Mouse (Mus musculus) megakaryocyte-erythroid progenitor cell, adult 5-6 weeks (primary cell): ENCODE results near the gene Stox2. TPM values are rescaled to one million over a fixed set of nuclear protein-coding genes. Genes with fewer than 3 reads are reported as not detected.

Experiments
- ATAC-seq: replicated peaks from 2 replicates; pipeline ENCODE4 v1.8.0; 2016; ENCODE audit warnings: mild to moderate bottlenecking, inconsistent platforms; ENCODE audit not compliant: severe bottlenecking, poor library complexity, low FRiP score, low TSS enrichment
- total RNA-seq, 2 experiments: library from RNA; stranded (forward) in 1 of 2; stranded (reverse) in 1 of 2; fragments of 200-1000, 215-1000 nt in 1 of 2; fragments of >200 nt in 1 of 2; fragmentation: Nextera tagmentation in 1 of 2; gene quantifications; 2 replicates each; pipeline ENCODE4 v1.2.3; 2014 to 2017

The Stox2 gene
- total RNA-seq, 2 experiments from 2014 or later: not detected

DNA sequence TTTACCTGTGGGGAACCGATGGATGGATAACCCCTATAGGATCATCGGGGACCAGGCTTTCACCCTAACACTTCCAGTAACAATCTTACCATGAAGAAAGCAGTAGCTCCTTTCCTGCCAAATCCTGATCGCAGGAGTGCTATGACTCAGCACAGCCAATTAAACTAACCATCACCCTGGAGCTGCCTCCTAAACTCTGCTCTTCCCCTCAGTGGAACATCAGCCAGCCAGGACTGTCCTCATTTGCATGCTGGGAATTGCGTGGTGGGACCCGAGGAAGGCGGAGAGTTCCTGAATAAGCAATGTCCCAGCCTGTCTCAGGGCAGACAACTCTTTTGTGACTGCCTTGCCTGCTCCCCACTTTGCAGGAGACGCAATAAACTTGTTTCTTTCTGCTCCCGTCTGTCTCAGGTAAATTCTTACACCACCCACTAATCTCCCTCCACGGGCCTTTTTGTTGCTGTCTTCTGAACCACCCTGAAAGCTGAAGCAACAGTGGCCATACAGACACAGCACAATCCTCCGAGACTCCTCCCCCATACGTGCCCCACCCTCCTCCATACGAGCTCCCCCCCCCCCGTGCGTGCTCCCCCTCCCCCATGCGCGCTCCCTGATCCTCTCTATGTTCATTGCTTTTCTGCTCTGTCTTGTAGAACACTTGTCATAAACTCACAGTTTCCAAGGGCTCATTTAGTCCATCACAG is 121.9 kb downstream of the Stox2 start:
- no peak for ATAC-seq

DNA sequence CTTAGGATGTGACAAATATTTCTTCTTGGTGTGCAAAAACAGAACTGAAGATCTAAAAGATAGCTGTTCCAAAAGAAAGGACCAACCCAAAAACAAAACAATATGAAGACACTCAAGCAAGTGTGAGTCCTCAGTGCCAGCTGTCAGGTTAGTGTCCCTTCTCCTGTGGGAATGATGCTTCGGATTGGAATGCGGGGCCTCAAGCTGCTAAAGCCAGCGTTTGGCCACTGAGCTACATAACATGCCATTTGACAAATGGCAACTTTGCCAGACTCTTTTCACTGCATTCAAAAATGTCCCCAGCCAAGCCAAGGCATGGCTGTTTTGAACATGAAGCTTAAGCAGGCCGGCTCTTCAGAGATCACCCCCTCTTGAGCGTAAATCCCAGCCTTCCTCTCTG is 124.9 kb downstream of the Stox2 start:
- no peak for ATAC-seq

DNA sequence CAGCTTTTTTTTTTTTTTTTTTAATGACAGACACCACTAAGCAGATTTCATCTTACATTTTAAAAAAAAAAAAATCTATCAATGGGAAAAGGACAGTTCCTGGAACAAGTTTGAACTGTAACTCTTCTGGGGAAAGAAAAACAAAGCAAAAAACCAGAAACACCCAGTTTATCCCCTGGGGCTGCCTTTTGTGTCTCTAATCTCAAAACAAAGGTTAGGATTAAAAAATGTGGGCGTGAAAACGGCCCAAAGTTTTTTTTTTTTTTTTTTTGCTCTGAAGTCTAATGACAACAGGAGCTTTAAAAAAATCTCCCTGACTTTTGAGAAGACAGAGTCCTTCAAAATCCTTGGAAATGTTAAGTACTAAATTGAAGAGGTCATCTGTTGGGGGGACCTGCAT is 125.5 kb downstream of the Stox2 start:
- no peak for ATAC-seq

DNA sequence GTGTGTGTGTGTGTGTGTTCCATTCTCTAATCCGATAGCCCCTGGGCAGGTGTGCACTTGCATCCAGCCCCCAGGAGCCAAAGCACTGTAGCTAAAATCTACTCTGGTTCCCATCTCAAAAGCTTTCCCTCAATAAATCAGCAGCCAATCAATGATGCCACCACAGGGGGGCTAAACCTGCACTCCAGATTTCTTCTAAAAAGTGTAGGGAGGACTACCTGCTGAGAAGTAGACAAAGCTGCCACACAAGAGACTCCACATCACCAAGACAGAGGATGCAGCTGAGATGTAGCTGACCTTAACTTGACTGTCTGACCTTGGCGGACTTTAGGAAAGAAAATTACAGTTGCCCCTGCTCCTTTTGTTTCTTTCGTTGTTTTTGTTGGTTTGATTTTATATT is 127.7 kb downstream of the Stox2 start:
- no peak for ATAC-seq

DNA sequence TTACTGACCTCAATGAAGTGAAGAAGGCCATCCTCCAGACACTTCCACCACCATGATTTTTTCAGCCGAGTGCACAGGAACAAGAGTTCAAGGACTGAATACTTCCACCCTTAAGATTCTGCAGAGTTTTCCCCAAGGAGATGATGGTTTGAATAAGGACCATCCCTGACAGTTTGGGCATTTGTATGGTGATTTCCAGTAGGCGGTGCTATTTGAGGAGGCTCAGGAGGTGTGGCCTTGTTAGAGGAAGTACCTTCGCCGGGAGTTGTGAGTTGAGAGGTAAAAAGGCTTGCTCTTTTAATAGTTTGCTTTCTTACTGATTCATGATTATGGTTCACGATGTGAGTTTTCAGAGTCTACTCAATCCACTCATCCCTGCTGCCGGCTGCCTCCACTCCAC is 138.0 kb downstream of the Stox2 start:
- ATAC-seq: no peak

DNA sequence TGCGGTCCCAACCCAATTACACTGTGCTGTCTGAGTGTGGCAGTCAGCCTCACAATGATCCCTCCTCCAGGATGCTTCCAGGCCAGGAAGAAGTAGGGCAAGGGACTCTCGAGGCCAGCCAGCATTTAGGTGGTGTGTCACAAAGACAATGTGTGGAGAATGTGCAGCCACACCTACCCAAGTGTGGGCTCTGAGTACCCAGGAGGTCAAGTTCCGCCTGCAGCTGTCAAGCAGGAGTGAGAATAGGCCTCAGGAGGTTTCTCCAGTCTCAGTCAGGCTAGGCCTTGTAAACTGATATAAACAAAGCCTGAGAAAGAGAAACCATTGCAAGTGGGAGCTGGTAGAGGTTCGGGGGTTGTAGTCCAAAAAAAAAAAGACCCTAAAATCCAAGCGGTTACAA is 139.8 kb downstream of the Stox2 start:
- ATAC-seq: no peak

DNA sequence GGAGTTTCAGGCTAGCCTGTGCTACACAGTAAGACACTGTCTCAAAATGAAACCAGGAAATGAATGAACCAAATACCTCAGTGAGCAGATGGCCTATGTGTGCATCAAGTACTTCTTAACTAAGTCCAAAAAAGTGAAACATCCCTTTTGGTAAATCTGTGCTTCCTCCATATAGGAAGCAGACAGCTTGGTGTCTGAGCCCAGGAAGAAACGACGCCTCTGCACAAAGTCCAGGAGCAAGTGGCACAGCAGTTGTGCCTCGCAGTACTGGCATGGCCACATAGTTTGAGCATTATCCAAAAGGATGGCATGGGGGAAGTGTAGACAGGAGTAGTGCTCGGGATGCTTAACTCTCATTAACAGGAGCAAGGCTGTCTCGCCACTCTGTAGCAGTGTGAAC is 140.3 kb downstream of the Stox2 start:
- no peak for ATAC-seq

DNA sequence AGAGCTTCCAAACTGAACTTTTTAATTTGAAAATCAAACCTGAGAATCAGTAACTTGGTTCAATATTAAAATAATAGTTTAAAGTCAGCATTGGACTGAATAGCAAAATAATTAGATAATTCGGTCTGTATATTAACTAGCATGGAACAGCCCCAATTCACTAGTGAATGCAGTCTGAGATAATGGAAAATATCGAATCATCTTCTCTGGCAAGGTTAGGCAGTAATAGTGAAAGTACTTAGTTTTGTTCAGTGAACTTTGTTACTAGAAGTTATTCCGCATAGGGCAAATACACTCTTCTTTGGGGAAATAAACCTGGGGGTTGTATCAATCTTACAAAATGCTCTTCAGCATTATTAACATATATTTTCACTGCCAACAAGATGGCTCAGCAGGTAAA is 147.7 kb downstream of the Stox2 start:
- ATAC-seq: no peak

DNA sequence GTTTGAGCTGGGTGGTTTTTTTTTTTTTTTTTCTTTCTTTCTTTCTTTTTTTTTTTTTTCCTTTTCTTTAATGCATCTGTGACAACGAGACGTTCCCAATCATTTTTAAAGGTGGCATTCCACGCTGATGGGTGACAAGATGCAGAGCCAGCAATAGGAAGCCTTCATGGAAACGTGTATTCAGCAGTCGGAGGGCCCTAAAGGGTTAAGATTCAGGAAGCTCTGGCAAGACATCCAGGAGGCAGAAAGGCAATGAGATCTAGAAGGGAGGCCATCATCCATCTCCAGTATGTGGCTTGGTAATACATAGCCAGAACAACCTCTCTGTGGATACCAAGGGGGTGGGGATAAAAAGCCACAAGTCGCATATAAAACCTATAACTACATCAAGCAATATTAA is 156.5 kb downstream of the Stox2 start:
- ATAC-seq: no peak

DNA sequence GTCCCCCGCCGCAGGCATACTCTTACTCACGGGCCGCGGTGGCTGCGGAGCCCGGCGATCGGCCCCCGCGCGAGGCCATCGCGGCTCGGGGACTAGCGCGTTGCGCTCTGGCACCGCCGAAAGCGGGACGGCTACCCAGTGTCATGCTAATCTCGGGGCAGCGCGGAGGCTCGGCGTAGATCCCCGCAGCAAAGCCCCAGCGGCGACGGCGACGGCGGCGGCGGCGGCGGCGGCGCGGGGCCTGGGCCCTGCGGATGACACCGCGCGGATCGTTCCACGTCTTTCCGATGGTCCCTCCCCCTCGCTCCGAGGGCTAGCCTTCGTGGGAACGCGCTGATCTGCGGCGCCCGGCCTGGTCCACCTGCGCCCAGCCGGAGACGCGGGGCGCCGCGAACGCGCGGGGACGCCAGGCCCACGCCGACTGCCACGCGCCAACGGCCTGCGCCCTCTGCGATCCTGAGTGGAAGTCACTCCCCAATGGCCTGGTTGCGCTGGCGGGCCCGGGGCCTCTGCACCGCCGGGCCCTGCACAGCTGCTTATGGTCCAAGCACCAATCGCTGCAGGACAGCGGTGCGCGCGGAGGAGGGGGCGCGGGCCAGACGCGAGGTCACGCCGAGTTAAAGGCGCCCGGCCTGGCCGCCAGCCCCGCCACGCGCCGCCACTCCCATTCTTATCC is 157.2 kb downstream of the Stox2 start:
- no peak for ATAC-seq

DNA sequence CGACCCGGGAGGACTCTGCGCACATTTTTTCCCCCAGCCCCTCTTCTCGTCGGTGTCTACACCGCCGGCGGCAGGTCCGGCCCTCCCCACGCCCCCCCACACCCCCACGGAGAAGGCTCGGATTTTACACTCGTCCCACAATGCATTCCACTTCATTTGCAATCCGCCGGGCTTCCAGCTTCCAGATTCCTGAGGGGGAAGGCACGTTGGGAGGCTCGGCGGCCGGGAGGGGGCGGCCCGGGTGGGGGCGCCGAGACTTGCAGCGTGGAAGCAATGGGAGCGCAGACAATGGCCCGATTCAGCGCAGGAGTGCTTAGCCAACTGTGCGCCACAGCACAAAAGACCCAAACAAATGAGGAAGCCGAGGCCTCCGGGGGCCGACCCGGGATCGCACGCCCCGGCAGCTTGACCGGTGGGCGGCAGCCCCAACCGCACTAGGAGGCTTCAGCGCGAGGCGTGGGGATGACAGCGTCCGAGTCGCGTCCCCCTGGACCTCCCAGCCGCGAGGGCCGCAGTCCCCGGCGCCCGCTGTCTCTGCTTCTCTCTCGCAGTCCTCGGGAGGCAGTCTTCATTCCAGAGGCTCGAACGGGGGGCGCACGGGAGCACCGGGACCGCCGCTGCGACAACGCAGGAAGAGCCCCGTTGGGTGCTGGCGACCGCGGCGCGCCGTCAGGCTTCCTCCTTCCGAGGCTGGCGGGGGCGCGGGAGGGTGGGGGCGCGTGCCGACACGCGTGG is 157.9 kb downstream of the Stox2 start:
- ATAC-seq: no peak

DNA sequence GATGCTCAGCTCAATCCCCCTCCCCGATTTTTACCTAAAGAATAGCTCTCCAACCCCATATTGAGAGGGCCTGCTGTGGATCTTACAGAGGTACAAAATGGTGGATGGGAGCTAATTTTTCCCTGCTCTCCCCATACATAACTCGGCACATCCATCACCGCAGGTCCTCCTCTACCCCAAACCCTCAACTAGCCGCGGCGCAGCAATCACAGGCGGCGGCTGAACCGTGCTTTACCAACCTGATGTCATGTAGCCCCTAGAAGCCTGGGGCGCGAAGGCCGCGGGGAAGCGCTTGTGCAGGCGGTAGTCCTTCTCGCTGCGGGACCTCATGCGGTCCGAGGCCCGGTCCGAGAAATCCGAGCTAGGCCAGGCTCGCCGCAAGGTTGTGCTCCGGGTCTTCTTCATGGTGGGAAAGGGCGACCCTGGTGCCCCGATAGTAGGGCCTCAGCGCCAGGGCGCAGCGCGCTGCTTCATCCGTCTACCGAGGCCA is 158.5 kb downstream of the Stox2 start:
- no peak for ATAC-seq

DNA sequence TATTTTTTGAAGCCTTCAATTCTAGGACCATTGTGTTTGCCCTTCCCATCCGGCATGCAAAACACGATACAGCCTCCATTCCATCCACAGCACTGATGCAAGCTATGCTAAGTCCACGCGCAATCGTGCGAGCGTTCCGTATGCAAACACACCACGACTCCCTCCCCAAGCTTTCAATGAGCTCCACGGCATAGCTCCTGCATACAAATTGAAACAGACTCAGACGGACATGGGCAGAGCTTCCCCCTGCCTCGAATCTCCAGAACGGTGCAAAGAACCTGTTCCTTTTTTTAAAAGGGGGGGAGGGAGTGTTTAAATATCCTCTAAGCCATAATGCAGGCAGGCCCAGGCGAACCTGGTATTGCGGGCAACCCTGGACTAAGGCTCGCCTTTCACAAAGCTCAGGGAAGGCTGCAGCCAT is 159.0 kb downstream of the Stox2 start:
- ATAC-seq: no peak

DNA sequence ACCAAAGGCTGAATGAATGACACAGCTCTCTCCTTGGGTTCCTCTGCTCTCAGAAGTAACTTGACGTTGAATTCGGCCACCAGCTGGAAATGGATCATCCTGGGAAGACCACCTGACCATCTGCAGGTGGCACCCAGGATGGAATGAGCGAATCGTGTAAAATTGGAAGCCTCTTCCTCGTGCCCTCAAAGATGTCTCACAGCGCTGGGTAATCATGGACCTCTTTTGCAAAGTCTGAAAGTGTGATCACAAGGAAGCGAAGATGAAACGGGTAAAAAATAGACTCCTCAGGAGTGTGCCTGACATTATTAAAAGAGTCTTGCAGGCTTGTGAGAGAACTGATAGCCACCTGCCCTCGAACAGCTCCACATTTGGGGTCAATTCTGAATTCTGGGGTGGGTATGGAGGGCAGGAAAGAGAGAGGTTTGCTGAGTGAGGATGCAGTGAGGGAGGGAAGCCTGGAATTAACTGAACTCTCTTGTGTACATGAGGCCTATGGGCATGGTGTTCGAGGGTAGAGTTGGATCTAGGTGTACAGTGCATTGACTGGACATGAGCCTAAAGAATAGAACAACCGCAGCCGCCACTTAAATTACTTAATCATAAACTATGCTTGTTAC is 160.0 kb downstream of the Stox2 start:
- no peak for ATAC-seq

DNA sequence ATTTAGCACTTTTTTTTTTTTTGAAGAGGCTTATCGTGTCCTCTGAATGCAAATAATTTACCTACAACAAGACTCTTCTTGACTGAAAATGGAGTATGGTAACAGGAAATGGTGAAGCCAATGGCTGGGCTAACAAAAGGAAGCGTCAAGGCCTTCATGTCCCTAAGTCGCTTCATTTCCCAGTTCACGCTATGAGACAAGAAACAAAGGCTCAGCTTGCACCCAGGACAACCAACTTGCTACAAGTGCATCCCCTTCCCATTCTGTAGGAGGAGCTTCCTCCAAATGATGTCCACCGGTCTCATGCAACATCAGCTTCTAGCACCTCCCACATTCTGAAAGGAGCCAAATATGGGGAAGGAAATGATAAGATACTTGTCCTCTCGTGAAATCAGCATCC is 160.7 kb downstream of the Stox2 start:
- ATAC-seq: no peak

DNA sequence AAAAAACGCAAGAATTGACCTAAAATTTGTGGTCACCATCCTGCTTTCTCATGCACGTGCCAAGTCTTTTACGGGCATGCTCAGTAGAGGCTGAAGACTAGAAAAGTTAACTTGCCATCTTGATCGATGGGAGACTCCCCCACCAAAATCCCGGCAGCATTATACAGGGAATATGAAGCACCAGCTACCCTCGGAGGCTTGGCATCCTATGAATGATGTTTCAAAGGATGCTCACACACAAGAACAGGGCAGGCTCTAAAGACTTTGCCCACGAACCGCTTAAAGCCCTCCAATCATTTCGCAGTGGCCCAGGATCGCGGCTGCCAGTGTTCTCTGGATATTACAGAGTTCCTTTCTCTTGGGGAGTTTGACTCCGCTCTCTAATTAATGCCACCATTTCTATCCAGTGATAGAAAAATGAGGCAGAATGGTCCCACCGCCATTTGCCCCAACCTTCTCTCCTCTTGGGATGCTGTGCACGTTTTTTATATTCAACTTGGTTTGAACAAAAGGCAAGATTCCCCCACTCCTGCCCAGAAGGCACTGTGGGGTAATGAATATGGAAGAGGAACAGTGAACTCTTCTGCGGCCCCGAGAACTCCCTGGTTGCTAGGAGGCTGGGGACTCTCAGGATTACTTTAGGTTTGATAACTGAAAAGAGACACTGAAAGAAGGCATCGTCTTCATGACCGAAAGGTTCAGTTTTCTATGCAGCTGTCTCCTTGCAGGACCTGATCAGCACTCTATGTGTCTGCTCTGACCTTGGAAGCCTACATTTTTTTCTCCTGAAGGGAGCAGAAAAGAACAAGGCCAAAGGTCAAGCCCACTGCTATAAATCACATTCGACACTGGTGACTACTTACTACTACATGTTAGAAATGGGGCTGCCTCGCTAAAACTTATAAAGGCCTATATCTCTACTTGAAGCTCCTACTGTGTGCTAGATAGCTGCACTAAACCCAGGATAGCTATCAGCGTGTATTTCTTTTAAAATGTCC is 161.5 kb downstream of the Stox2 start:
- no peak for ATAC-seq

DNA sequence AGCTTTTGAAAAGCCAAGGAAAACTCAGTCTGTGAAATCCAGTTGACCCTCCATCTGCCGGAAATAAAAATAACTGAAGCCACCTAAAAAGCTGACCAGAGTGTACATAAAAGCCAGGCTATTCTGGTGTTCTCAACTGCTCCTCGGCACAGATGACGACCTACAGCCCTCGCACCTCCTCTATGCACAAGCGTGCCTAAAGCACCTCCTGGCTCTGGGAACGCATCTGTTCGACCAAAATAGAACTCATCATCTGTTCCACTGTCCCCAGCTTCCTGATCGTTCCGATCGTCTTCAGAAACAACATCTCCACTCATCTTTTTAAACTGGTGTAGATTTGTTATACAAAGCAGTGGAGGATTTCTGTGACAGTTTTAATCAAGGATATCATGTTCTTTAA is 166.3 kb downstream of the Stox2 start:
- ATAC-seq: no peak

DNA sequence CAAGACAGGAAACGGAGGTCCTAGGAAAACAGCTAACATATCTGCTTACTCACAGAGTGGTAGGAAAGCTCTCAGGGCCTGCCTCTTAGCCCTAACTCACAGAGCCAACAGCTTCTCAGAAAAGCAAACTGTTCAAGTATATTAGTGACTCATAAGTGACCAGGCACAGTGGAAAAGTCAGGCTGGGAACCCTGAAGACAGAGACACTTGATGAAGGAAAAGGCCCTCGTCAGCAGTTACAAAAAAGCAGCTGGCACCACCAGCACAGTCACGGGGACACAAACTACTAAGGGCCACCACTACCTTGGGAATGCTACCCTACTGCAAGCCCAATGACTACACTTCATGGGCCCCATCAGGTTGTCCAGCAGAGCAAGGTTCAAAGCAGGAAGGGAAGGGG is 168.0 kb downstream of the Stox2 start:
- no peak for ATAC-seq

DNA sequence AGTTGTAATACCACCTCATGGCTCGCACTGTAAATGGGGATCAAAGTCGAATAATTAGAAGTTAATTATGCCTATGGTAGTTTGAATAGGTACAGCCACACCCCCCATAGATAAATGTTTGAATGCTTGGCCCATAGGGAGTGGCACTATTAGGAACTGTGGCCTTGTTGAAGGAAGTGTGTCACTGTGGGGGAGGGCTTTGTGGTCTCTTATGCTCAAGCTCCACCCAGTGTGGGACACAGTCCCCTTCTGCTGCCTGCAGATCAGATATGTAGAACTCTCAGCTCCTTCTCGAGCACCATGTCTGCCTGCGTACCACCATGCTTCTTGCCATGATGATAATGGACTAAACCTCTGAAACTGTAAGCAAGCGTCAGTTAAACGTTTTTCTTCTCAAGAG is 177.2 kb downstream of the Stox2 start:
- ATAC-seq: no peak
